Mouse (Mus musculus) liver, adult 2 months (tissue): Measurements from ENCODE around the gene Msx2. TPM values are rescaled to one million over a fixed set of nuclear protein-coding genes. Genes with fewer than 3 reads are reported as not detected.

Experiments
- DNase-seq: peaks from one replicate; pipeline ENCODE4 v3.0.0-alpha.2; 2011; ENCODE audit warnings: low read depth, low spot score; ENCODE audit errors: extremely low read depth
- H3K27ac ChIP-seq: fragments of 200-500 bp; replicated peaks from 2 replicates; pipeline ENCODE4 v1.5.1; 2012; ENCODE audit warnings: low read depth, mild to moderate bottlenecking, control low read depth, inconsistent platforms, low read length; ENCODE audit not compliant: insufficient read depth
- H3K27me3 ChIP-seq: fragments of 200-500 bp; 2 replicates; pipeline ENCODE4 v1.6.1; 2012; ENCODE audit warnings: mild to moderate bottlenecking, moderate library complexity, low read length, inconsistent platforms; ENCODE audit not compliant: control insufficient read depth, insufficient read depth
- H3K36me3 ChIP-seq: fragments of 200-500 bp; 2 replicates; pipeline ENCODE4 v1.6.1; 2012; ENCODE audit warnings: low read length, inconsistent platforms; ENCODE audit not compliant: control insufficient read depth, insufficient read depth
- H3K4me1 ChIP-seq: fragments of 200-500 bp; 2 replicates; pipeline ENCODE4 v1.6.1; 2011; ENCODE audit warnings: low read length; ENCODE audit not compliant: control insufficient read depth, insufficient read depth
- H3K4me3 ChIP-seq: fragments of 200-500 bp; 2 replicates; pipeline ENCODE4 v1.5.1; 2011; ENCODE audit warnings: low read depth, mild to moderate bottlenecking, control low read depth, low read length, moderate library complexity; ENCODE audit not compliant: insufficient read depth
- H3K79me2 ChIP-seq: fragments of 200-500 bp; 2 replicates; pipeline ENCODE4 v1.6.1; 2012; ENCODE audit warnings: inconsistent platforms, mild to moderate bottlenecking, low read length, moderate library complexity; ENCODE audit not compliant: control insufficient read depth, insufficient read depth
- H3K9ac ChIP-seq: fragments of 200-500 bp; 2 replicates; pipeline ENCODE4 v1.6.1; 2012; ENCODE audit warnings: low read depth, mild to moderate bottlenecking, control low read depth, inconsistent platforms, low read length
- CTCF ChIP-seq: fragments of 200-500 bp; IDR thresholded peaks from 2 replicates; pipeline ENCODE4 v1.5.1; 2011; ENCODE audit warnings: low read depth, low read length, control low read depth
- POLR2A ChIP-seq: fragments of 200-500 bp; IDR thresholded peaks from 2 replicates; pipeline ENCODE4 v1.6.1; 2011; ENCODE audit warnings: low read length, control low read depth; ENCODE audit not compliant: insufficient read depth; ENCODE audit errors: extremely low read depth
- WGBS: fragments of 180-500 bp; shearing (Covaris S2); methylation state at CpG from one replicate; pipeline ENCODE4 v1.1.7; 2018; 5-methylcytosine and 5-hydroxymethylcytosine counted together
- polyA plus RNA-seq: library from polyadenylated mRNA; depleted of rRNA; stranded (reverse); fragments of >200 nt; gene quantifications from 2 replicates; pipeline ENCODE4 v1.2.3, GENCODE M21; 2012
- total RNA-seq: library from RNA; depleted of rRNA; stranded (reverse); fragments of >200 nt; gene quantifications from 2 replicates; pipeline ENCODE4 v1.2.3, GENCODE M21; 2014

Msx2 gene
- total and polyA plus RNA-seq, 2 experiments: not detected

- TF ChIP-seq POLR2A: no peak
- TF ChIP-seq CTCF: no peak
- Histone ChIP-seq H3K79me2 (no peaks in the 10 kb centered on the region), H3K9ac (no peak overlapping the region), H3K27ac (no peak overlapping the region), H3K36me3 (no peaks in the 10 kb centered on the region), H3K27me3 (no peaks in the 10 kb centered on the region), H3K4me3 (no peak overlapping the region), H3K4me1 (no peaks in the 10 kb centered on the region)
- DNase-seq: no peak
- WGBS: 78% methylated on average over 2 of the region's 2 CpGs
These were observed 38.5 kb upstream of the Msx2 start for GRCm38 (mm10) chr13:53511366-53511765.

DNA sequence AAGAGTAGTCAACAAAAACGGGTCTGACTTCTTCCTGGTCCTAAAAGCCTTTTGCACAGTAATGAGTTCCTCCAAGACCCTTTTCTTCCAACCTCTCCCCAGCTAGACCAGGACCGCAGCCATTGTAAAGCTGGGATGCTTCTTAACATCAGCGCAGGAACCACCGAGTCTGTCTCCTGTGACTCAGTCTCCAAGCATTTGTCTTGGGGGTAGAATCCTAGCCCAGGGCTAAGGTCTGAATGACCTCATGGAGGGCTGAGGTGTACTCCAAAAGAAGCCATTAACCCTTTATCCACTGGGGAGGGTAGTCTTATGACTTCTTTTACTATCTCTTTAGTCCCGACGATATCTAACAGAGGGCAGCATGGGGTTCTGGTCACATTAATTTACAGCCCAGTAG lies 29.5 kb upstream of the Msx2 start:
- DNase-seq: no peak
- 51% methylated on average over 6 of the region's 6 CpGs for WGBS
- TF ChIP-seq POLR2A (no peak), CTCF (no peak)
- H3K36me3 ChIP-seq: no peaks in the 10 kb centered on the region
- H3K79me2 ChIP-seq: no peaks in the 10 kb centered on the region
- no peak overlapping the region for H3K27ac ChIP-seq
- no peaks in the 10 kb centered on the region for H3K4me1 ChIP-seq
- no peak overlapping the region for H3K9ac ChIP-seq
- H3K27me3 ChIP-seq: no peaks in the 10 kb centered on the region
- no peak overlapping the region for H3K4me3 ChIP-seq

DNA sequence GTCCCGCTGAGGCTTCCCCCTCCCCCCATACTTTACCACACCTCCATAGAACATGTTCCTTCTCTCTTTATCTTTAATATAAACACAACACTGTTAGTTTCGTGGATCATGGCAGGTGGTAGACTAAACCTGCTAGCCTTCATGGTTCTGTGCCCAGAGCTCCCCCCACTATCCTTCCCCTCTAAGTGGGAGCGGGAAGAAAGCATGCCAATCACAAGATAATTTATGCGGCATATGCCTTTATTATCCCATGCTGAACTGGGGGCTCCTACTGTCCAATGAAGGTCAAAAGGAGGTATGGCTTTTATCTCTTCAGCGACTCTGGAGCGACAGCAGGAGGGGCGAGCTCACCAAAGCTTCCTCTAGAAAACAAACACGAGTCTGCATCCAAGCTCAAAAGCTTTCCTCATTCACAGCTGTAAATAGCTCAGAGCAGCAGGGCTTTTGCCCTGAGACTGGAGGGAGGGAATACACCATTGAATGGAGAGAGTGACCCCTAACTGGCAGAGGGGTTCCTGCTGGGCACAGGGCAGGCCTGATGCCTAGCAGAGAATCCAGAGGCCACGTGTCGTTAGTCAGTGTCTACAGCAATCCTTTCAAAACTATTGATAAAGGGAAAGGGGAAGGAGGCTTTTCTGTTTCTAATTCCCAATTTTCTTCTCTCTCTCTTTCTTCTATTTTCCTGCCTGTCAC lies 28.8 kb upstream of the Msx2 start:
- H3K79me2 ChIP-seq: no peaks in the 10 kb centered on the region
- no peaks in the 10 kb centered on the region for H3K36me3 ChIP-seq
- H3K4me1 ChIP-seq: no peaks in the 10 kb centered on the region
- 18% methylated on average over 10 of the region's 10 CpGs for WGBS
- no peak overlapping the region for H3K27ac ChIP-seq
- no peaks in the 10 kb centered on the region for H3K27me3 ChIP-seq
- no peak overlapping the region for H3K4me3 ChIP-seq
- no peak for DNase-seq
- no peak overlapping the region for H3K9ac ChIP-seq
- TF ChIP-seq POLR2A (no peak), CTCF (no peak)

- WGBS: 21% methylated on average over 3 of the region's 3 CpGs
- Histone ChIP-seq H3K9ac (no peak overlapping the region), H3K4me3 (no peak overlapping the region), H3K27ac (no peak overlapping the region), H3K4me1 (no peaks in the 10 kb centered on the region), H3K79me2 (no peaks in the 10 kb centered on the region), H3K36me3 (no peaks in the 10 kb centered on the region), H3K27me3 (no peaks in the 10 kb centered on the region)
- no peak for DNase-seq
- TF ChIP-seq CTCF: no peak
- TF ChIP-seq POLR2A: no peak
These were observed 28.2 kb upstream of the Msx2 start for GRCm38 (mm10) chr13:53501057-53501456.

- Histone ChIP-seq H3K79me2 (no peaks in the 10 kb centered on the region), H3K4me1 (no peaks in the 10 kb centered on the region), H3K27me3 (no peaks in the 10 kb centered on the region), H3K4me3 (no peak overlapping the region), H3K36me3 (no peaks in the 10 kb centered on the region), H3K9ac (no peak overlapping the region), H3K27ac (no peak overlapping the region)
- 60% methylated on average over 4 of the region's 4 CpGs for WGBS
- TF ChIP-seq POLR2A (no peak), CTCF (no peak)
- DNase-seq: no peak
These were observed 13.6 kb upstream of the Msx2 start for GRCm38 (mm10) chr13:53486512-53486911.

GRCm38 (mm10) chr13:53475701-53476188 lies 2.9 kb upstream of the Msx2 start:
- no peak overlapping the region for H3K9ac ChIP-seq
- no peaks in the 10 kb centered on the region for H3K36me3 ChIP-seq
- H3K27me3 ChIP-seq: peaks cover 19% of the 10 kb centered on the region
- H3K4me3 ChIP-seq: no peak overlapping the region
- WGBS: under 1% methylated on average over 37 of the region's 37 CpGs
- H3K4me1 ChIP-seq: no peaks in the 10 kb centered on the region
- H3K79me2 ChIP-seq: no peaks in the 10 kb centered on the region
- DNase-seq: no peak
- TF ChIP-seq POLR2A (no peak), CTCF (no peak)
- H3K27ac ChIP-seq: no peak overlapping the region
